Mouse (Mus musculus): ENCODE measurements around the gene Sbf2. TPM values are rescaled to one million over a fixed set of nuclear protein-coding genes. Genes with fewer than 3 reads are reported as not detected.

Gene Sbf2
- total and polyA plus RNA-seq, 3 experiments = 1.3 to 4.4 TPM; not detected in 1

DNA sequence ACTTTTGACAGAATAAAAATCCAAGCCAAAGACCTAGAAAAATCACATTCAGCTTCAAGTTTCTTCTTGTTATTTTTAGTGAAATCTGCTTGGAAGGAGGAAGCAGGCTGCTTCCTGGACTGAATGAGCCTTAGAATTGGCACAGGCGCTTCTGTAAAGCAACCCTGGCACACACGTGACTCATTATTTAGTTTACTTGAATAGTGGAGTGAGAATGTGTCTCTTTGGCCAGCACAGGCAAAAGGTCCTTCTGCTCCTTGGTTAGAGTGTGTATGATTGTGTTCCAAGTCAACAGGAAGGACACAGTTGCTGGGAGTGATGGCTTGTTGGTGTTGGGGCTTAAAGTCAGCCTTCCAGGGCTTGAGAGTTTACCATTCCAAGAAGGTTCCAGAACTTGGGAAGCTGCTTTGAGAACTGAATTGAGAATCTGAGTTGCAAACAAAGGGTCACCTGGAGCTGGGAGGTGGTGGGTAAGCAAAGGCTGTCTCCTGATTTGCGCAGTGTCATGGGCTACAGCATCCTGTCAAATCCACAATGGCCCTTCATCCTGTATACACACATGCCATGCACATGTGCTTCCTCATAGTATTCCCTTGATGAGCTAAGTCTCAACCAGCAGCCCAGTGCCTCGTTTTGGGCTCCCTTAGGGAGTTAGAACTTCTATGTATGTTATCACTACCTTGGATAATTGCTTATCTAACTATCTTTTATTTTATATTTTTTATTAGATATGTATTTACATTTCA lies 354.6 kb downstream of the Sbf2 start:
- no peak overlapping the region for H3K4me3 ChIP-seq (ENCODE audit: control insufficient read depth in 1 of 2, insufficient read depth in 1 of 2, low read depth in 2 of 2, low read length in 2 of 2)
- H3K4me1 ChIP-seq (ENCODE audit: control insufficient read depth in 1 of 2, insufficient read depth in 2 of 2, low read length in 2 of 2) = peaks cover 4% of the 10 kb centered on the region in 2 experiments
- H3K9ac ChIP-seq (ENCODE audit: control insufficient read depth, low read depth, low read length, poor library complexity, severe bottlenecking) = no peak overlapping the region
- TF ChIP-seq MAZ (IDR thresholded peaks at IDR 0.05; ENCODE audit: low read depth, low read length) = no peak
- no peak for TF ChIP-seq MAFK (IDR thresholded peaks at IDR 0.05; ENCODE audit: borderline replicate concordance, low read depth, low read length)
- no peak for TF ChIP-seq RCOR1 (IDR thresholded peaks at IDR 0.05; ENCODE audit: low read depth, low read length)
- TF ChIP-seq TBP (IDR thresholded peaks at IDR 0.05; ENCODE audit: low read depth, low read length) = no peak
- TF ChIP-seq USF2 (IDR thresholded peaks at IDR 0.05; ENCODE audit: borderline replicate concordance in 1 of 2, insufficient read depth in 1 of 2, low read depth in 1 of 2, low read length in 2 of 2) = no peak
- no peak for TF ChIP-seq CTCF (IDR thresholded peaks at IDR 0.05 in 2 of 3, conservative IDR thresholded peaks at IDR 0.05 in 1 of 3; ENCODE audit: control insufficient read depth in 1 of 3, insufficient read depth in 1 of 3, low read depth in 2 of 3, low read length in 3 of 3, poor library complexity in 1 of 3, severe bottlenecking in 1 of 3)
- no peak overlapping the region for H3K27ac ChIP-seq (ENCODE audit: control insufficient read depth, low read depth, low read length)
- no peaks in the 10 kb centered on the region for H3K27me3 ChIP-seq (ENCODE audit: control insufficient read depth in 1 of 2, insufficient read depth in 2 of 2, low read length in 2 of 2)
- H3K79me2 ChIP-seq (ENCODE audit: control insufficient read depth, insufficient read depth, low read length, poor library complexity) = no peaks in the 10 kb centered on the region
- H3K9me3 ChIP-seq (replicated peaks; ENCODE audit: insufficient read depth, low read length) = no peaks in the 10 kb centered on the region
- DNase-seq (ENCODE audit: low read depth, low spot score) = no peak
- peaks cover 2 to 6% of the 10 kb centered on the region in 2 experiments for H3K36me3 ChIP-seq (ENCODE audit: control insufficient read depth in 1 of 2, insufficient read depth in 2 of 2, low read length in 2 of 2)

DNA sequence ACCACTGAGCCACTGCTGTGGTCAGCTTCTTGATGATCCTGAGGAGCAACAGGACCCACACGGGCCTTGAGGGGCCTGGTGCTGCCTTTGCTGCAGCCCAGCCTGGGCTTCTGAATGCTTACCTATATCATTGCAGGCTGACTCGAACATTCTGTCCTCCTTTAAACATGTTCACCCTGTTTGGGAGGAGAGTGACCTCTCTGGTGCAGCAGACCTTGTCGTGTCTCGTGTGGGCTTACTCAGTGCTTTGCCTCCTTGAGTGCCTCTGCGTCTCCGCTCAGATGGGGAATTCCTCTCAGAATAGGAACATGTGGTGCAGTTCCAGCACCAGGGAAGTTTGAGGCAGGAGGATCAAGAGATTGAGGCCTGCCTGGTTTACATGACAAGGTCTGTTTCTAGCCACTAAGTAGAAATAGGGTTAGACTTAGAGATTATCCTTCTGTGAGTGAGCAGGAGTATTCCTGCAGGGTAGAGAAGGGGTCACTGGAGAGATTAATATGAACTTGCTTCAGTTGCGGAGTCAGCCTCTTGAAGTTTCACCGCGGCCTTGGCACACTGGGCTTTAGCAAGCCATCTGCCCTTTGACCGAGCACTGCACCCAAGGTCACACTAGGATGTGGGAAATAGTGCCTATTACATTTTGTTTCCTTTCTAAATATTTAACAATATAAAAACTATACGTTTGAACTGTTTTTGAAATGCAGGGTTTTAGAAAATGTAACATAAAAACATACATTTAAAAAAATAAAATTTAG lies 356.3 kb downstream of the Sbf2 start:
- H3K9me3 ChIP-seq (replicated peaks; ENCODE audit: insufficient read depth, low read length) = no peaks in the 10 kb centered on the region
- no peak overlapping the region for H3K9ac ChIP-seq (ENCODE audit: control insufficient read depth, low read depth, low read length, poor library complexity, severe bottlenecking)
- H3K27me3 ChIP-seq (ENCODE audit: control insufficient read depth in 1 of 2, insufficient read depth in 2 of 2, low read length in 2 of 2) = no peaks in the 10 kb centered on the region
- DNase-seq (ENCODE audit: low read depth, low spot score) = no peak
- H3K27ac ChIP-seq (ENCODE audit: control insufficient read depth, low read depth, low read length) = no peak overlapping the region
- H3K4me1 ChIP-seq (ENCODE audit: control insufficient read depth in 1 of 2, insufficient read depth in 2 of 2, low read length in 2 of 2) = peaks cover 4% of the 10 kb centered on the region in 2 experiments
- TF ChIP-seq ZNF384 (IDR thresholded peaks at IDR 0.05; ENCODE audit: low read depth, low read length) (no peak), GABPA (IDR thresholded peaks at IDR 0.05; ENCODE audit: low read depth, low read length) (no peak), ETS1 (IDR thresholded peaks at IDR 0.05; ENCODE audit: low read depth, low read length) (no peak), UBTF (IDR thresholded peaks at IDR 0.05; ENCODE audit: borderline replicate concordance, insufficient read depth, low read depth, low read length) (no peak), POLR2A (IDR thresholded peaks at IDR 0.05; ENCODE audit: control insufficient read depth in 1 of 2, insufficient read depth in 1 of 2, low read depth in 1 of 2, low read length in 2 of 2, poor library complexity in 1 of 2) (no peak), ZMIZ1 (IDR thresholded peaks at IDR 0.05; ENCODE audit: low read depth, low read length) (no peak), TBP (IDR thresholded peaks at IDR 0.05; ENCODE audit: low read depth, low read length) (no peak), MAX (IDR thresholded peaks at IDR 0.05; ENCODE audit: low read length) (no peak)
- H3K79me2 ChIP-seq (ENCODE audit: control insufficient read depth, insufficient read depth, low read length, poor library complexity) = no peaks in the 10 kb centered on the region
- peaks cover 4 to 6% of the 10 kb centered on the region in 2 experiments for H3K36me3 ChIP-seq (ENCODE audit: control insufficient read depth in 1 of 2, insufficient read depth in 2 of 2, low read length in 2 of 2)
- H3K4me3 ChIP-seq (ENCODE audit: control insufficient read depth in 1 of 2, insufficient read depth in 1 of 2, low read depth in 2 of 2, low read length in 2 of 2) = no peak overlapping the region

Other genes starting within 250 kb of the Sbf2 start
- not detected in 2 replicates for gene Adm, start 12.7 kb upstream of the Sbf2 start, total RNA-seq (2012; rRNA removed)
- gene Adm, start 12.7 kb upstream of the Sbf2 start, polyA plus RNA-seq (2012; ENCODE audit: insufficient read depth in 1 of 2, insufficient read length in 2 of 2, low read depth in 1 of 2, low replicate concordance in 2 of 2, missing spikeins in 1 of 2) = not detected
- 11.7 and 14.8 TPM in 2 replicates for gene Ampd3, start 153.3 kb upstream of the Sbf2 start, total RNA-seq (2012; rRNA removed)
- 10 to 100 TPM in 1 of 2 experiments, not detected in 1; 22.3 TPM for gene Ampd3, start 153.3 kb upstream of the Sbf2 start, polyA plus RNA-seq (2012; ENCODE audit: insufficient read depth in 1 of 2, insufficient read length in 2 of 2, low read depth in 1 of 2, low replicate concordance in 2 of 2, missing spikeins in 1 of 2)
- 19.7 and 23.3 TPM in 2 replicates for gene Rnf141, start 229.5 kb upstream of the Sbf2 start, total RNA-seq (2012; rRNA removed)
- gene Rnf141, start 229.5 kb upstream of the Sbf2 start, polyA plus RNA-seq (2012; ENCODE audit: insufficient read depth in 1 of 2, insufficient read length in 2 of 2, low read depth in 1 of 2, low replicate concordance in 2 of 2, missing spikeins in 1 of 2) = 10 to 100 TPM in 1 of 2 experiments, not detected in 1; 18.8 TPM
- gene Lyve1, start 248.3 kb upstream of the Sbf2 start, total RNA-seq (2012; rRNA removed) = not detected in 2 replicates
- gene Lyve1, start 248.3 kb upstream of the Sbf2 start, polyA plus RNA-seq (2012; ENCODE audit: insufficient read depth in 1 of 2, insufficient read length in 2 of 2, low read depth in 1 of 2, low replicate concordance in 2 of 2, missing spikeins in 1 of 2) = not detected